Mouse (Mus musculus) testis, postnatal 14 days (tissue): ENCODE results near the gene Gm44502.
"Not testable (repeated sequence)": the region's sequence is repeated elsewhere in the genome, so short reads cannot be mapped to it uniquely, and the experiment has no call there.

Experiments used
- DNase-seq: peaks from one replicate; pipeline ENCODE4 v3.0.0; 2021; ENCODE audit warnings: low spot score

Gene Gm44502

GRCm38 (mm10) chr15:89453865-89454478, 24.5 kb upstream of the Gm44502 start, which contains the start of gene Mapk8ip2:
TSS of gene Mapk8ip2 (plus strand) at chr15:89453913.
- peak; percentile 41 for DNase-seq

- peak; percentile 69 for DNase-seq
These were observed 23.7 kb upstream of the Gm44502 start for GRCm38 (mm10) chr15:89452906-89453864.

- no peak for DNase-seq
These were observed 13.1 kb upstream of the Gm44502 start for GRCm38 (mm10) chr15:89442486-89443070.

- DNase-seq: no peak
These were observed 6.4 kb upstream of the Gm44502 start for GRCm38 (mm10) chr15:89435878-89436277.

GRCm38 (mm10) chr15:89434136-89434535, 4.6 kb upstream of the Gm44502 start:
- no peak for DNase-seq

- DNase-seq: no peak
These were observed 3.5 kb upstream of the Gm44502 start for GRCm38 (mm10) chr15:89432946-89433345.

GRCm38 (mm10) chr15:89431806-89432205, 2.3 kb upstream of the Gm44502 start:
- no peak for DNase-seq

GRCm38 (mm10) chr15:89431271-89431670, 1.8 kb upstream of the Gm44502 start:
- no peak for DNase-seq

- DNase-seq: not testable (repeated sequence)
These were observed 1.3 kb upstream of the Gm44502 start for GRCm38 (mm10) chr15:89430771-89431170.

GRCm38 (mm10) chr15:89430341-89430740, 845 bp upstream of the Gm44502 start:
- DNase-seq: no peak

GRCm38 (mm10) chr15:89428821-89429351, 610 bp downstream of the Gm44502 start:
- DNase-seq: no peak

- DNase-seq: no peak
These were observed 1.2 kb downstream of the Gm44502 start for GRCm38 (mm10) chr15:89428136-89428790.

GRCm38 (mm10) chr15:89426716-89427115, 2.8 kb downstream of the Gm44502 start:
- no peak for DNase-seq

GRCm38 (mm10) chr15:89425711-89426121, 3.8 kb downstream of the Gm44502 start, which contains the start of gene Cpt1b:
TSS of gene Cpt1b (minus strand) at chr15:89425863.
- no peak for DNase-seq

GRCm38 (mm10) chr15:89424621-89425020, 4.9 kb downstream of the Gm44502 start:
- DNase-seq: no peak

GRCm38 (mm10) chr15:89421938-89422337, 7.6 kb downstream of the Gm44502 start:
- DNase-seq: no peak

- DNase-seq: no peak
These were observed 14.2 kb downstream of the Gm44502 start for GRCm38 (mm10) chr15:89415282-89415681.

- DNase-seq: peak; percentile 97
These were observed 19.4 kb downstream of the Gm44502 start, which contains the start of gene Syce3 for GRCm38 (mm10) chr15:89410118-89410517. TSS of gene Syce3 (minus strand) at chr15:89410503.

- DNase-seq: no peak
These were observed 22.8 kb downstream of the Gm44502 start for GRCm38 (mm10) chr15:89406691-89407090.

GRCm38 (mm10) chr15:89404831-89405623, 24.5 kb downstream of the Gm44502 start:
- DNase-seq: no peak

- DNase-seq: no peak
These were observed 27.0 kb downstream of the Gm44502 start for GRCm38 (mm10) chr15:89402471-89402870.
